Mouse (Mus musculus) left cerebral cortex, postnatal 25 days (tissue): ENCODE data around the gene Gm21866. TPM values are rescaled to one million over a fixed set of nuclear protein-coding genes. Genes with fewer than 3 reads are reported as not detected.
"Not testable (repeated sequence)": the region's sequence is repeated elsewhere in the genome, so short reads cannot be mapped to it uniquely, and the experiment has no call there.

Source experiments
- DNase-seq, 2 experiments: peaks; one replicate each; pipeline ENCODE4 v3.0.0; 2022; ENCODE audit warnings: low spot score in 2 of 2, mixed read lengths in 1 of 2
- intact Hi-C: fragments of 180-260 bp; cut with DNase I; formaldehyde crosslinking; loops from one replicate; pipeline ENCODE4 v1.15.1; 2025
- total RNA-seq, 2 experiments: library from RNA; stranded (reverse); gene quantifications; 2 replicates each; pipeline ENCODE4 v1.2.3; 2021

The Gm21866 gene
- total RNA-seq: not detected

DNA sequence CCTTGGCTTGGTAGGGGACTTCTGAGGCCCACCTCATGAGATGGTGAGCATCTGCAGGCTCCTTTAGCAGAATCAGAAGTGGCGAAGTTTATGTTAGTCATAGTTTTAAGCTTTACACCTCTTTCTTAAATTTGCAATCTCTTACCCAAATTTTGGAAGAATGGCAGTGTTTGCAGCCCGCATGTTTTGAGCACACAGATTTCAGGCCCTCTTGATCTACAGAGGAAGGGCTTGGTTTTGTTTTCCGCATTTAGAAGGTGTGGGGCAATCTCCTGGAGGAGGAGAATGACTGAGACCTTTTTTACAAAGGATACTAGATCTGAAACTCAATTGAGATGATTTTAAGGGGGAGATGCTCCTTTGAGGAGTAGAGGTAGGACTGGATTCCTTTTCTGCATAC lies at the start of gene Gm21866:
Gene Gm21866 (minus strand): TSS at position 101 of the 400 bp plus-strand sequence.
- DNase-seq, intact Hi-C loops: not testable (repeated sequence)

DNA sequence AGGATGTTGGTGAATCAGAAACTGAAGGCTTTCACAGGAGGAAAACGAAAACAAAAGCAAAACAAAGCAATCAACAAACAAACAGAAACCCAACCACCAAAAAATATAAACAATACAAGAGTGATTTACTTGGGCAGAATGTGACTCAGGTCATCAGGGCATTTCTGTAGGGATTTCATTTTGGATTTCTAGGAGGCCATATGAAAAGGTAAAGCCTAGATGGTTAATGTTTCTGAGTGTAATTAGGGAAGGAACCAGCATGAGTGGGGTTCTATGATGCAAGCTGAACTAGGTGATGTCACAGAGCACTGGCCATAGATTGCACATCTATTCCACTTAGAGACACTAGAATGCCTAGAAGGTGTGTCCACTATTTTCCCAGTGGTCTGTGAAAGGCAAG lies 28.3 kb upstream of the Gm21866 start, which contains the start of gene Gm20773:
Gene Gm20773 (plus strand): TSS at position 301 of the 400 bp plus-strand sequence.
- intact Hi-C loops, DNase-seq: not testable (repeated sequence)

Other genes starting within 250 kb of the Gm21866 start
- not detected for gene Gm21828, start 241.7 kb downstream of the Gm21866 start, total RNA-seq
- not detected for gene Gm21440, start 213.2 kb downstream of the Gm21866 start, total RNA-seq
- gene Gm21454, start 213.1 kb downstream of the Gm21866 start, total RNA-seq: not detected
- gene Gm21725, start 116.5 kb downstream of the Gm21866 start, total RNA-seq: not detected
- not detected for gene Gm20773, start 28.4 kb upstream of the Gm21866 start, total RNA-seq